Comparison of ENCODE assay signal across 11 mouse cellular contexts in genomic region chr2:92435023-92435422, GRCm38 (mm10). TPM values are rescaled to one million over a fixed set of nuclear protein-coding genes. Genes with fewer than 3 reads are reported as not detected.
A peak's percentile ranks its signal among the peaks of the same experiment; 100 is the strongest.
DNase-seq lines count a peak whose midpoint lies in the region; ATAC-seq and TF ChIP-seq lines count a peak whose summit lies in the region.
"Had no signal": no experiment of that assay in that cellular context is flagged by ENCODE, and none has a peak within 500 bp of the region (broad histone marks: within the 10 kb centered on the region; RNA-seq: fewer than 3 reads in every experiment).

No protein-coding gene starts in this region.

- DNase-seq in heart, adult 11 months, result peak; percentile 93
- DNase-seq in heart, adult 9 months (ENCODE audit: low spot score in 2 of 2), result no peak
- DNase-seq in lung, postnatal 0 days (ENCODE audit: low spot score), result peak; percentile 50
- no peak for DNase-seq in lung, postnatal 25 days (ENCODE audit: low spot score)
- no peak for DNase-seq in urinary bladder, postnatal 4 days (ENCODE audit: low spot score in 2 of 2)
- no peak for DNase-seq in adrenal gland, adult 8-10 months
- DNase-seq: cerebellum, postnatal 25 days; gastrocnemius, postnatal 10 days had no signal

- H3K4me3 ChIP-seq in lung, postnatal 0 days (ENCODE audit: low read depth, low read length), result 0 out of 2 replicates have a peak overlapping the region, but pooled peaks have one; percentile 93
- H3K4me3 ChIP-seq in hindbrain, embryonic 13.5 days, result no peak overlapping the region
- H3K4me3 ChIP-seq in neural tube, embryonic 15.5 days (replicated peaks), result peak overlapping the region; percentile 93

- ATAC-seq in lung, postnatal 0 days, result no peak
- no peak for ATAC-seq in hindbrain, embryonic 13.5 days (ENCODE audit: low FRiP score)
- no peak for ATAC-seq in neural tube, embryonic 15.5 days (ENCODE audit: low FRiP score)

- H3K36me3 ChIP-seq in lung, postnatal 0 days (ENCODE audit: insufficient read depth, low read length), result no peaks in the 10 kb centered on the region
- H3K36me3 ChIP-seq in hindbrain, embryonic 13.5 days, result no peaks in the 10 kb centered on the region
- no peaks in the 10 kb centered on the region for H3K36me3 ChIP-seq in neural tube, embryonic 15.5 days

- TF ChIP-seq CTCF in lung, postnatal 0 days (IDR thresholded peaks at IDR 0.05), result no peak

- H3K27me3 ChIP-seq in lung, postnatal 0 days (replicated peaks; ENCODE audit: insufficient read depth, low read length), result no peaks in the 10 kb centered on the region
- 0 out of 2 replicates have a peak, but pooled peaks cover 5% of the 10 kb centered on the region for H3K27me3 ChIP-seq in hindbrain, embryonic 13.5 days
- 0 out of 2 replicates have a peak, but pooled peaks cover 3% of the 10 kb centered on the region for H3K27me3 ChIP-seq in neural tube, embryonic 15.5 days (replicated peaks)

- TF ChIP-seq EP300 in lung, postnatal 0 days (IDR thresholded peaks at IDR 0.05), result peak; percentile 68; the same call in 1 of the 2 replicates

- H3K9ac ChIP-seq in lung, postnatal 0 days (replicated peaks; ENCODE audit: low read depth), result no peak overlapping the region
- peak overlapping the region; percentile 59; the same call in 1 of the 2 replicates for H3K9ac ChIP-seq in hindbrain, embryonic 13.5 days
- peak overlapping the region; percentile 52; the same call in 1 of the 2 replicates for H3K9ac ChIP-seq in neural tube, embryonic 15.5 days (replicated peaks)

- H3K27ac ChIP-seq in lung, postnatal 0 days (ENCODE audit: low read length), result no peak overlapping the region
- peak overlapping the region; percentile 46; the same call in 1 of the 2 replicates for H3K27ac ChIP-seq in hindbrain, embryonic 13.5 days
- peak overlapping the region; percentile 80; the same call in 1 of the 2 replicates for H3K27ac ChIP-seq in neural tube, embryonic 15.5 days (replicated peaks)
- H3K27ac ChIP-seq: kidney, postnatal 0 days had no signal

- peaks cover 23% of the 10 kb centered on the region; the same call in 1 of the 2 replicates for H3K4me1 ChIP-seq in lung, postnatal 0 days (ENCODE audit: insufficient read depth, low read depth, low read length)
- H3K4me1 ChIP-seq in hindbrain, embryonic 13.5 days (replicated peaks), result peaks cover 44% of the 10 kb centered on the region
- H3K4me1 ChIP-seq in neural tube, embryonic 15.5 days, result peaks cover 41% of the 10 kb centered on the region

- no peaks in the 10 kb centered on the region for H3K9me3 ChIP-seq in lung, postnatal 0 days (ENCODE audit: low read length)
- no peaks in the 10 kb centered on the region for H3K9me3 ChIP-seq in hindbrain, embryonic 13.5 days
- no peaks in the 10 kb centered on the region for H3K9me3 ChIP-seq in neural tube, embryonic 15.5 days (replicated peaks)

- no peak overlapping the region for H3K4me2 ChIP-seq in lung, postnatal 0 days (replicated peaks; ENCODE audit: low read depth, low read length)
- peak overlapping the region; percentile 94 for H3K4me2 ChIP-seq in hindbrain, embryonic 13.5 days
- H3K4me2 ChIP-seq in neural tube, embryonic 15.5 days, result peak overlapping the region; percentile 82

- WGBS in lung, postnatal 0 days, result 50% methylated on average over 6 of the region's 6 CpGs
- WGBS in hindbrain, embryonic 13.5 days, result 63% methylated on average over 6 of the region's 6 CpGs
- WGBS in neural tube, embryonic 15.5 days, result 55% methylated on average over 6 of the region's 6 CpGs

RNA-seq across cellular contexts. Expression of gene Cry2, which starts 1.2 kb away (rescaled TPM):
- 36.3 and 36.6 TPM in 2 replicates for polyA plus RNA-seq in lung, postnatal 0 days (2015; fragmentation: Nextera tagmentation; extraction: Ambion mirVana)
- 36.8 and 38.5 TPM in 2 replicates for polyA plus RNA-seq in hindbrain, embryonic 13.5 days (2015; fragmentation: Nextera tagmentation; extraction: Ambion mirVana)
- 43.0 and 46.0 TPM in 2 replicates for polyA plus RNA-seq in neural tube, embryonic 15.5 days (2015; fragmentation: Nextera tagmentation; extraction: Ambion mirVana)
- total RNA-seq in adrenal gland, adult 8-10 months (2022), result 10 to 100 TPM; 44.0 to 57.9 (median 47.5) TPM

RNA-seq across cellular contexts. Expression of gene Slc35c1, which starts 25.3 kb away (rescaled TPM):
- polyA plus RNA-seq in lung, postnatal 0 days (2015; fragmentation: Nextera tagmentation; extraction: Ambion mirVana), result 12.9 and 13.1 TPM in 2 replicates
- polyA plus RNA-seq in hindbrain, embryonic 13.5 days (2015; fragmentation: Nextera tagmentation; extraction: Ambion mirVana), result 10.5 and 12.0 TPM in 2 replicates
- 16.6 and 22.1 TPM in 2 replicates for polyA plus RNA-seq in neural tube, embryonic 15.5 days (2015; fragmentation: Nextera tagmentation; extraction: Ambion mirVana)
- 10 to 100 TPM; 15.7 to 24.0 (median 19.6) TPM for total RNA-seq in adrenal gland, adult 8-10 months (2022)

RNA-seq across cellular contexts. Expression of gene Mapk8ip1, which starts 34.0 kb away (rescaled TPM):
- polyA plus RNA-seq in lung, postnatal 0 days (2015; fragmentation: Nextera tagmentation; extraction: Ambion mirVana), result 7.8 and 9.7 TPM in 2 replicates
- 111 and 112 TPM in 2 replicates for polyA plus RNA-seq in hindbrain, embryonic 13.5 days (2015; fragmentation: Nextera tagmentation; extraction: Ambion mirVana)
- 134 and 169 TPM in 2 replicates for polyA plus RNA-seq in neural tube, embryonic 15.5 days (2015; fragmentation: Nextera tagmentation; extraction: Ambion mirVana)
- total RNA-seq in adrenal gland, adult 8-10 months (2022), result 10 to 100 TPM; 34.6 to 43.3 (median 38.7) TPM

RNA-seq across cellular contexts. Expression of gene 1700029I15Rik, which starts 52.7 kb away (rescaled TPM):
- polyA plus RNA-seq in lung, postnatal 0 days (2015; fragmentation: Nextera tagmentation; extraction: Ambion mirVana), result 2.3 TPM in 2 replicates
- 6.3 and 6.9 TPM in 2 replicates for polyA plus RNA-seq in hindbrain, embryonic 13.5 days (2015; fragmentation: Nextera tagmentation; extraction: Ambion mirVana)
- 7.1 and 8.0 TPM in 2 replicates for polyA plus RNA-seq in neural tube, embryonic 15.5 days (2015; fragmentation: Nextera tagmentation; extraction: Ambion mirVana)
- 10 to 100 TPM in 2 of 4 experiments, 1 to 10 TPM in 2; 8.0 to 18.6 (median 10.3) TPM for total RNA-seq in adrenal gland, adult 8-10 months (2022)

Comparison
In these comparisons a context has a peak if more than half of its experiments do, and no peak if none do; other contexts are left out.
1. DNase-seq: peak in heart, adult 11 months (single experiment) and lung, postnatal 0 days (single experiment); none in heart, adult 9 months (0 of 2), lung, postnatal 25 days (single experiment), urinary bladder, postnatal 4 days (0 of 2) and adrenal gland, adult 8-10 months (single experiment).
2. RNA of gene Mapk8ip1, which starts 34.0 kb away (polyA plus RNA-seq): 134 to 169 TPM in neural tube, embryonic 15.5 days and 111 to 112 TPM in hindbrain, embryonic 13.5 days; 7.8 to 9.7 TPM in lung, postnatal 0 days; every median in the first group is over 10 times any median in the second.